Mouse (Mus musculus) urinary bladder, postnatal 10 days (tissue): ENCODE measurements around the gene Acpp.

Experiments used
- DNase-seq: peaks from one replicate; pipeline ENCODE4 v3.0.0; 2022; ENCODE audit warnings: low spot score

Acpp gene

DNA sequence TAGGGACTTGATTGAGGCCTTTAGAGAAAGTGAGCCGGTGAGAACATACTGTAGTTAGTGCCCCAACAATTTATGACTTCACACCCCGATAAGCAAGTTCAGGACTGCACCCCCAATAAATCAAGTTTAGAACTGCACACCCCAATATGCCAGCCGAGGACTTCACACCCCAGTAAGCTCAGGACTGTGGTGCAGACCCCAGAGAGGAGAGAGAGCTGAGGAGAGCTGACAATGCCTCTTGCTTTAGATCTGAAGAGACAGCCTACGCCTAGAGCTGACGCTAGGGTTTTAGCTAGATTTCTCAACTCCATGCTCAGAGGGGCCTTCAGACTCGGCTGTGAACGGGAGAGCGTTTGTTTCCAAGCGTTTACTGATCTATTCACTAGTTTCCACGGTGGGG is 32.7 kb downstream of the Acpp start:
- DNase-seq: no peak

DNA sequence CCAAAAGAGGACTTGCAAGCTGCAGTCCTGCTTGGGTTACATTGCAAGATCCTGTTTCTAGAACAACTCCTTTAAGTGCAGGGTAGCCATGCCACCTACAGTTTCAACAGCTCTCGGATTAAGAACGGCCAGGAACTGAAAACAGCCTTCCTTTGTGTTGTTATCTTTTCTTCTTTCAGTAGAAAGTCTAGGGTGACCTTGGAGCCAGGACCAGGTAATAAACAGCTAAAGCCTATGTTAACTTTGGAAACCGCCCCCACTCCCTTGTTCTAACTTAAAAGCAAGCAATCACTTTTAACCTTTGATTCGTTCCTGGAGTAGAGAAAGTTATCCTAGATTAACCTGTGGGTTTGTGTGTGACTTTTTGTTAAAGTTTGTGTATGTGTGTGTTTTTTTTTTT is 33.2 kb downstream of the Acpp start:
- no peak for DNase-seq

DNA sequence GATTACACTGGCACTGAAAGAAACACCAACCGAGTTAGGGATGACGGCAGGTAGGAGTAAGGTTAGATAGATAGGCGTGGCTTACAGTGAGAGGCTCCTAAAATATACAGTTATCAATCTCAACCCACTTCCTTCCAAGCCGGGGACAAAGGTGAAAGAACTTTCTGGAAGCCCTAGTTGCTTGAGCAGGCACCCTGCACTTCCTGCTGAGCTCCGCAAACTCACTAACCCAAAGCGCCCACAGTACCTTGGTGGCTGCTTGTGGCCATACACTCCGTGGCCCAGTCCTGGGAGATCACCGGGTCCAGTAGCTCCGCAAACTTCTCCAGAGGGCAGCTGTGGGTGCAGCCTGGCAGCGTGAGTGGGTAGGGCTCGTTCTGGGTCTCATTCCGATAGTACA is 37.0 kb downstream of the Acpp start:
- no peak for DNase-seq

DNA sequence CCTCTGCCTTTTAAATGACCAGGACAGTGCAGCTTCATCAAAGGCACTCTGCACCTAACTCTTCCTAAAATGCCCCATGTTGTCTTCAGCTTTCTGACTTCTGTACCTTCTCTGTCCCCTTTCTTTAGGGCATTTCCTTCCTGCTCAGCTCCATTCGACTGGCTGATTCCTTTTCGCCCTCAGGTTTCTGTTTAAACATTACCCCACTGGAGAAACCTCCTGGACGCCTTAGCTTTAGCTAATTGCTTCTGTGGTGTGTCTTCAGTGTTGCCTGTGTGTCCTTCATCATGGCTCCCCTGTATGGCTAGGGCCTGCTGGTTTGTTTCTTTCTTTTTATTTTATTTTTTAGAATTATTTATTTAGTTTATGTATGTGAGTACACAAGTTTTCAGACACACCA is 40.5 kb downstream of the Acpp start:
- no peak for DNase-seq

DNA sequence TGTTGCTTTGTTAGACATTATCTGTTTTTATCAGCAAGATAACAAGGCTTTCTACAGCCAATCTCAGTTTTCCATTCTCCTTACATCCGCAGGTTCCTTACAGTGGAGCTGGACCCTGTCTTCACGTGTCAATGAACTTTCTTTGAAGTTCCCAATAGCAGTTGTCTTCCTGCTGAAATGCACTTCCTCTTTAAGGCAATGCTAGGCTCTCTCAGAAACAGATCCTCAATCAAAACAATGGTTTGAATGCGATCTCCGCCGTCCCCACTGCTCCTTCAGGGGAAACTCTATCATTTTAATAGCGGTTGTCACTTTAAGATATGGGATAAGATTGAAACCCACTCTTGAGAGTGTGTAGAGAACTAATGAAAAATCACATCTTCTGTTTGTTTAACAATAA is 52.6 kb downstream of the Acpp start:
- no peak for DNase-seq

DNA sequence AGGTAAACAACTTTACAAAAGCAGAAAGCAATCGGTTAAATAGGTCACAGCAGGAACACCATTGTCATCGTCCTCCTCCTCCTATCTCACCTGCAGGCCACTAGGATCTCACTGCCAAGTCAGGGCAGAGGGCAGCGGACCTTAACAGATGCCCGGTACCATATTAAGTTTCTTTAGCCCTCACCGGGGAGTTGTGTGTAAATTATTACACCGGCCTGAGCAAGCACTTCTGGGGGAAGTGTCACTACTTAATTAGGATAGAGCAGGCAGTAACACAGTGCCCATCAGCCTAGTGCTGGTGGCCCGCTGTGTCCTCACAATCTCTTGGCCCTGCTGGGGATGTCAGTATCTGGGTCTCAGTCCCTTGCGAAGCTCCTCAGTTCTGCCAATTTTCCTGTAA is 55.0 kb downstream of the Acpp start:
- DNase-seq: no peak

DNA sequence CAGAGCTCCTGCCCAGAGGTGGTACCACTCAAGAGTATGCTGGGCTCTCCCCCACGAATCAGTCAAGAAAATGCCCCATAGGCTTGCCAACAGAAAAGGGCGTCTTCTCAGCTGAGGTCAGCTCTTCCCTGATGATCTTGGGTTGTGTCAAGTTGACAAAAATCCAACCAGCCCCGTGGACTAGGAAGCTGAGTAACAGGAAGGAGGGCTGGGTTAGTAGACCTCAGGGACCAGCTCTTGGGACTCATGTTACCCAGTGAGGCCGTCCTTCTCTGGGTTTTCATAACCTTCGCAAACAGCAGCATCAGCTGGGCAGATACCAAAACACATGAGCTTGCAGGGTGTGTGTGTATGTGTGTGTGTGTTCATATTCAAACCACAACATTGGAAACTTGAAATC is 55.8 kb downstream of the Acpp start:
- no peak for DNase-seq

DNA sequence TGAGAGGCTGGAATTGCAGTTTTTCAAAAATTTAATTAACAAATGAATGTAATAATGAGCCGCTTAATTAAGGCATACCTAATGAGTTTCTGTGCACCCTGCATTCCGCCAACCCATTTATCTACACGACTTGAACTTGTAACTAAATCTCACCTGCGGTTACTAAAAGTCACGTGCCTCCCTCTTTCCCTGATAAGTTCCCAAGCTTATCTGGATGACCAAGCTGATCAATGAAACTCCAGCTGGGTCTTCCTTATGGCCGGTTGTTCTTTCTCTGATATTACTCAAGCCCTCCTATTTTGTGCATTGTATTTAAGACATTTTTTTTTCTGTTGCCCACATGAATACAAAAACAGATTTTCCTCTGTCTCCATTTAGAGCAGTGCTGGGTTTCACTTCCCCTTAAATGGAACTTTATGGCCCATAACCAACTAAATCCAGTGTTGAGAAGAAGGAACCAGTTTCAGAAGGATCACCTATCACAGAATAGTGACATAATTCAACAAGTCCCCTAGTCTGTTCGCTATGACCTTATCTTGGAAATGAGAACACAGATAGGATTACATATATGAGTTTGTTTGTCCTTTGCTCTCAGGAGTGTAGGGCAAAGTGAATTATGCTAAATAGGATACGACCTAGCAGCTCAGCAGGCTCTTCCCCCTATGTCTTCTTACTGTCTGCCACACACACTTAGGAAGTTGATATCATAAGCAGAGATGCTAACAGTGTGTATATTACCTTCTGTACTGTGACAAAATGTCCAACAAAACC is 56.6 kb downstream of the Acpp start:
- no peak for DNase-seq

DNA sequence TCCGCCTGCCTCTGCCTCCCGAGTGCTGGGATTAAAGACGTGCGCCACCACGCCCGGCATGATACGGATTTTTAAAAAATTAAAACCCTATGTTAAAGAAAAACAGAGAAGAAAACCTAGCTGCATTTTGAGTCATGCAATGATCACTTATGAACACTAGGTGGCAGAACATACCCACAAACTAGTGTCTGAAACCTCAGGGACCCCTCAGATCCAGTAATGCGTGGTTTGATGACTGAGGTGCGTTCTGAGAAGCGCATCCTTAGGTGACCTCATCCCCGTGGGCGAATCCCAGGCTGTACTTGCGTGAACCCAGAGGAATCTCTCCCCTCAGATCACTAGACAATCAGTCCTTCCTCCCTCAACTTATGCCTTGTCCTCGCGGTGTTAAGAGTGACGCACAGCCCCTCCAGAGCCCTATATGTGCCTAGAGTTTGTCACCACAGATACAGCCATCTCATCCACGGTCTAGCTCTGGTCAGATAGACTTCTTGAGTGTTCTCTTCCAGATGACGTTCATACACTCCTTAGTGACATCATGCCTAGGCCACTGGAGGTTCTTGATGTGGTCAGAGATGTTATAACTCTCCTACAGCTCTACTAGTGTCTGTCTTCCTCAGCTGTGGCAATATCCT is 59.9 kb downstream of the Acpp start:
- no peak for DNase-seq

DNA sequence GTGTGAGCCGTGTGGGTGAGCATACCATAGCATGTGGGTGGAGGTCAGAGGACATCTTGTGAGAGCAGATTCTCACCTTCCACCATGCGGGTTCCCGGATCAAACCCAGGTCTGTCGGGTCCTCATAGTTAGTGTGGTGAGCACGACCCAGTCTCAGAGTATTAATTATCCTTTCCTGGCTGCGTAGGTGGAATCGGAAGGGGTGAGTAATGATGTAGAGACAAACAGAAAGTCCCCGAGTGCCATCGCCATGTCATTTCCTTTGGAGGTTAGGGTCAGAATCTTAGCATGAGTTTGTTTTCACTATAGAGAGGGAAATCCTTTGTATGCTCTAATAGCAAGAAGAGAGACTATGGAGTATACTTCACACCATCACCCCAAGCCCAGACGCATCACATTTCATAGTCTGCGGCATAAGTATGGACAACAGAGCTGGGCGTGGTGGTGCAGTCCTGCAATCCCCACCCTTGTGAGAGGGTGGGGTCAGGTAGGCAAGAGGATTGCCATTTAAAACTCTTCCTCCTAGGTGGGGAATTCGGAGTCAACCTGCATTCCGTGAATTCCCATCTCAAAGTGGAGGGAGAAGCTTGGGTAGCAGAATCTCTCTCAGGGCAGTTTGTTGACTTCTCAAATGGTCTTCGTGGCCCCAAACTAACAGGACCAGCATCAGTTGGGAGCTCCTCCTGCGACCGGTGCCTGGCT is 62.3 kb downstream of the Acpp start:
- DNase-seq: no peak

DNA sequence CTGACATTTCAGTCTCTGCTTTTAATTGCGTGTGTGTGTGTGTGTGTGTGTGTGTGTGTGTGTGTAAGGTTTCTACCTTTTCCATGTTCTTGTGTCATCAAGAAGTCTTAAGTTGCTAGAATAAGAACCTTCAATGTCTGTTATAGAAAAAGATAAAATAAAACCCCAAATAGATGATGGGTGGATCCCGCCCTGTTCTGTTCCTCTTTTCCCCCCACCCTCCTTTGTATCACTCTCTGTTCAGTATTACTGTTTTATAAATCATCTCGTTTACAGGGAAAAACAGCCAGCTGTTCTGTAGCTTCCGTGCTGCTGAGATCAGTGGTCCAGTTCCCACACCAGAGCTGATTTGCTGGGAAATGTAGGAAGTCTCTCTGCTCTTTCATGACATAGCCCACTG is 65.5 kb downstream of the Acpp start:
- DNase-seq: no peak

DNA sequence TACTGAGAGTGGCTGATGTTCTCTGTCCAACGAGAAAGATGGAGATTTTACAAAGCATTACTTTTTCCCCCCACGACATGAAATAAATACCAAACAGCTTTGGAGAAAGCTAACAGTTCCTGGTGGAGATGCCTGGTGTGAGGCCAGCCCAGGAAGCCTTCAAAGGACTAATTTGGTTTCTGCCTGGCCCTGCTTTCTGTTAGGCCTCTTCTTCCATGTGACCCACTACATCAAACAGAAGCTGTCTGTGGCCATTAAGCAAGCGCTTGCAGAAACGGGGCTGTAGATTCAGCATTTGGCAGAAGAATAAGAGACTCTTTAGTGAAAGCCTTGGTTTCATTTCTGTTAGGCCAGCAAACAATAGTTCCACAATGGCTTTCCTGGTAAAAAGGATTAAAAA is 65.9 kb downstream of the Acpp start:
- DNase-seq: no peak

DNA sequence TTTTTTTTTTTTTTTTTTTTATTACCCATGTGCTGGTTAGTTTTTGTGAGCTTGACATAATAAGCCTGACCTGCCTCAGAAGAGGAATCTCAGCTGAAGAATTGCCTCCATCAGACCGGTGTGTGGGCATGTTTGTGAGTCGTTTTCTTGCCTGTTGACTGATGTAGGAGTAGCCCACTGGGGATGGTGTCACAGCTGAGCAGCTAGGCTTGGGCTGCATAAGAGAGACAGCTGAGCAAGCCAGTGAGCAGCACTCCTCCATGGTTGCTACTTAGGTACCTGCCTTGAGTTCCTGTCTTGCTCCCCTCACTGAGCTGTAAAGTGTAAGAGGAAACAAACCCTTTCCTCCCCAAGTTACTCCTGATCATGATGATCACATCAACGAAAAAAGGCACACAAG is 67.6 kb downstream of the Acpp start:
- no peak for DNase-seq

DNA sequence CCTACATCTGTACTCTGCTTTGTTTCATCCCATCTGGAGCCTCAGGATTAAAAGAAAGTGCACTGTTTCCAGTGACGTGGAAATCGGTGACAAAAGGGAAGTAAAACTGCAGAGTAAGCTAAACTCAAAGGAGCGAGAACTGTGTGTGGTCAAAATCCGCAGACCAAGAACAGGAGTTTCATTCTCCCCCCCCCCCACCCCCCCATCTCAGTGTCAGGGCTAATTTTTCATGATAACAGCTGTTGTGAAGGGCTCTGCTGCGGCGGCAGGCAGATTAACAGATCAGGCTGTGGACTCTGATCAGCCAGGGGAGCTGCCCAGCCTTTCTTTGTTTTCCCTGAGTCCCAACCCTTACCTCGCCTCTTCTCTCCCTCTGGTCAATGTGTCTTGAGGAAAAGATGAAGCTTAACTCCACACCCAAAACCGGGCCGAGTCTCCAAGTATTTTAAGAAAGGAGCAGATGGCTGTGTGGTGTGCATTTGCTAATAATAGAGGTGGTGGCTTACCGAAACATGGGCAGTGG is 68.1 kb downstream of the Acpp start:
- no peak for DNase-seq

DNA sequence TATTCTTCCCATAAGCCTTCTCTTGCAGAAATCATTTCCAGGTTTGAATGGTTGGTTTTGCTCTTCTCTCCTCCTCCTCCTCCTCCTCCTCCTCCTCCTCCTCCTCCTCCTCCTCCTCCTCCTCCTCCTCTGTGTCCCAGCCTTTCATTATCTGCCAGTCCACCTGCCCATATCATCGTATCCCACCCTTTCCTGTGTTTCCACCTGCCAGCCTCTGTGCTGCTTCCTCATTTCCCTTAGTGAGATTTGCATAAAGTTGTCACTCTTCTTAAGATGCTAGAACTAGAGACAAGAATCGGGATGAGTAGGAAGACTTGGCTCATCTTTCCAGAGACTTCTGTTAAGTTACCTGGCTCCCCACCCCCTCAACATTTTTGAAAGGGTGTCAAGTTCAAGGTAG is 73.0 kb downstream of the Acpp start:
- no peak for DNase-seq

DNA sequence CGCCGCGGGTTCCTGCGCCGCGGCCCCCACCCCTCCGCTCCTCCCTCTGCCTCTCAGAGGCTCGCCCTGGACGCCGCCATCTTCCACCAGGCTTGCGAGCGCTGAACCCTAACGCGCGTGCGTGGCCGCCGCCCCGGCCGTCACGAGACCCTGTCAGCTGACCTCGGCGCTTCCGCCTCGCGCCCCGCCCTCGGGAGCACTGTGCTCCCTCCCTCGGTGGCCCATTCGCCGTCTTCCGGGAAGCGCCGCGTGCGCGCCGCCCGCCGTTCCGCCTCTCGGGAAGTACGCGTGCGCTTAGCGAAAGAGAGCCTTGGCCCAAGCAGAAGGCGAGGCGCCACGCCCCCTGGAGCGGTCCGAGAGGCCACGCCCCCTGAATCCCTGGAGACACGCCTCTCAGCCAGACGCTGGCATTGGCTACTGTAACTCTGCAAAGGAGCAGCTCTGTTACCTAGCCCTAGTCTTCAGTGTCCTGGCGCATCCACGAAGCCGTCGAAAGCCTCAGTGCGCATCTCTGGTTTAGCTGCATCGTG is 74.7 kb downstream of the Acpp start, which contains the start of gene Dnajc13:
TSS of gene Dnajc13 (minus strand) at position 108 of the 530 bp plus-strand sequence.
- peak; percentile 92 for DNase-seq

DNA sequence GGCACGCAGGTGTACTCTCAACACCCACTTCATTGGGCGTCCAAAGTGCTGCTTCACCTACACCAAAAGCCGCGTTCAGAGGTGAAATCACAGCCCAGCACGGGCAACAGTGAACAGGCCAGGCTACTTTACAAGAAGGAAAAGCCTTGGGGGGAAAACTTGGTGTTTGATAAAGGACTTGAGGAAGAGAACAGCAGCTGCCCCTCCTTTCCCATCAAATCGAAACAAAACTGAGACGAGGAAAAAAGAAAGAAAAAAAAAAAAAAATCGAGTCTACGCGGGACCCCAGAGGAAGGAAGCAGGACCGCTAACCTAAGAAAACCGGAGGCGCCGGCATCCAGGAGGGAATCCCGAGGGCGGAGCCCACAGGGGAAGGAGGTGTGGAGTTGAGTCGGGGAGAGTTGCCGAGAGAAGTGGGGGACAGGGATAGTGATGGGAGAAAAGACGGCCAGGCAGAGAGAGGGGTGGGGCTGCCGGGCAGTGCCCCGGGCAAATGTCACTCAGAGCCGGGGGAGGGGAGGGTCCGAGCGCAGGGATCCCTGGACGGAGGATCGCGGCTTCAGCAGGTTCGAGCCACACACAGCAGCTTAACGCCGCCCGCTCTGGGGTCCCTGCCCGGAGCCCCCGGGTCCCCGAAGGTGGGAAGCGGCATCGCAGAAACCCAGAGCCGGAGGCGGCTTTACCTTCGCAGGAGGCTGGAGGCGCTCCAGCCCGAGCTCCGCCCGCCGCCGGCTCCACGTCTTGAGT is 75.4 kb downstream of the Acpp start:
- peak; percentile 22 for DNase-seq

DNA sequence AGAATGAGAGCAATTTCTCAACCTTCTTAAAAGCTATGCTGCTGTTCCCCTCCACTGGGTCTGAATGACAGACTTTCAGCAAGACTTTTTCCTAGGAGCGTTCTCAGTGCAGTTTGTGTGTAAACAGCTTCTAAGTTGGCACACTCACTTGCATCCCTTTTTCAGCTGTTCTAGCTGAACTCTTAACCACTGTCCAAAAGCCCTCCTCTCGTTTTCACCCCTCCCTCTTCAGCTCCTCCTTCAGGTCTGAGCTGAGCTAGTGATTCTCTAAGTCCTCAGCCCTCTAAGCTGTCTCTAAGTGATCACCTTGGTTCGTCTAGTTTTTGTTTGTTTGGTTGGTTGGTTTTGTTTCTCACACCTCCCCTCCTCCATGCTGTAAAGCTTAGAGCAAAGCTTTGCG is 77.2 kb downstream of the Acpp start:
- no peak for DNase-seq

DNA sequence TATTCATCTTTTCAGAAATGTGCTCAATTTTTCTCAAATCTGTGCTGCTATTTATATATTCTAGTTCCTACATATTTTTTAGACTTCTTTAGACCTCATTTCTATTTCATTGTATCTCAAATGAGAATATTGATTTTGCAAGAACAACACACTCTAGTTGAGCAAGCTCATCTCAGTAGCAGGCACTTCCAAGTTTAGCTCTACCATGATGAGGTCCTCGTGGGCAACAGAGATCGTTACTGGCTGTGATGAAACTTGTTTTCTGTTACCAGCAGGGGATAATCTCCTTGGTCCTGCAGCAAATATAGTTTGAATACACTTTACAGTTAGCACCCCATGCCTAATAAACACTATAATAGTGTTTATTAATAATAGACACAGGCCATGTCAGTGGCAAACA is 81.5 kb downstream of the Acpp start:
- no peak for DNase-seq

DNA sequence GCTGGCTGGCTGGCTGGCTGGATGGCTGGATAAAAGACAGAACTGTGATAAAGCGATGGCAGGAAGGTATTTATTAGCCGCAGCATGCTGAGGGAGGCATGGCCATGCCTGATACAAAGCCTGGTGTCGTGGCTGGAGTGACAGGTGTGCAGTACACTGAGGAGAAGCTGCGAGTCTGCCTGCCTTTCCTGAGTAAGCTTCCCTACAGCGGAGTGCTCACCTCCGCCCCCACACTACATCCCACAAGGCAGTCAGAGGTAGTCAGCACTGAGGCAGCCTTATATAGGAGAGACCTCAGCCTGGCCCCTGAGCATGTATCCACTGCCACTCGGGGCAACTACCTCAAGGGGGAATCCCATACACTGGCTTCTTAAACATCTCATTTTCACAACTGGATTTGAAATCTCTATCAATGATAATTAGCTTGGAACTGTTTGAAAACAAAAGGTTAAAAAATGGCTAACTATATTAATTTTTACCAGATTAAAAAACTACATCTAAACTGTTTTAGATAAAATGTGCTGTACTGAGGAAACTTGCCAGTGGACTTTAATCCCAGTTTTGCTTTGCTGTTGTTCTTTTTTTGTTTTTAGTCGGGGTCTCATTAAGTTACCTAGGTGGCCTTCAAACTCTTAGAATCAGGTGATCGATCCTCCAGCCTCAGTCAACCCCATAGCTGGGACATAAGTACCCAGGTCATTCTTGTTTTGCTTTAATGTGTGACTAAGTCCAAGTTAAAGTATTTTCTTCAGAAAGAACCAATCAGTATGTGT is 83.0 kb downstream of the Acpp start:
- DNase-seq: no peak

DNA sequence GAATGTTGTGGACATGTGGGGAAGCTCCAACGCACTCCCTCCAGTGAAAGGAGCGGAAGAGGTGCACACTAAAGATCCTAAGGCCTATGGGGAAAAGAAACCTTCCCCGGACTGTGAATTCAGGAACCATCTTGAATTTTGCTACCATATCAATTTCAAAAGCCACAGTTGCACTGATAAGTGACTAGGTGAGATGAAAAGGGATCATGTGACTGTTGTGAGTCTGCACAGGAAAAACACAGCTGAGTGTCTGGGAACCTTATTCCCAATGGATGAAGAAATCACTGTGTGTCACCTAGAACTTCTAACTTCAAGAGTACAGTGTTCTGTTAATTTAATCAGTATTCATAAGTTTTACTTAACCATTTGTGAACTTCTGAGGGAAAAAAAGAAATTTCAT is 84.9 kb downstream of the Acpp start:
- DNase-seq: no peak
